Mouse (Mus musculus) hindbrain, embryonic 11.5 days (tissue): ENCODE data around the gene Rab6a. TPM values are rescaled to one million over a fixed set of nuclear protein-coding genes. Genes with fewer than 3 reads are reported as not detected.

Source experiments
- ATAC-seq: fragments of 200-750 bp; cut with Nextera tagmentation; 2 replicates; pipeline ENCODE4 v1.8.0; 2017; ENCODE audit warnings: mild to moderate bottlenecking, moderate TSS enrichment, moderate library complexity; ENCODE audit not compliant: low FRiP score
- DNase-seq: peaks from one replicate; pipeline ENCODE4 v3.0.0-alpha.2; 2015; ENCODE audit warnings: low spot score
- H3K27ac ChIP-seq: fragments of 300-500 bp; sonication (generic); 2 replicates; pipeline ENCODE4 v1.5.1; 2014; ENCODE audit warnings: mild to moderate bottlenecking, low read depth, low read length
- H3K27me3 ChIP-seq: fragments of 300-500 bp; sonication (generic); 2 replicates; pipeline ENCODE4 v1.6.1; 2014; ENCODE audit warnings: mild to moderate bottlenecking, low read length, moderate library complexity, mixed read lengths; ENCODE audit not compliant: control insufficient read depth, insufficient read depth
- H3K36me3 ChIP-seq: fragments of 300-500 bp; sonication (generic); 2 replicates; pipeline ENCODE4 v1.6.1; 2014; ENCODE audit warnings: mild to moderate bottlenecking, low read length, moderate library complexity, mixed read lengths; ENCODE audit not compliant: control insufficient read depth, insufficient read depth
- H3K4me1 ChIP-seq: fragments of 300-500 bp; sonication (generic); replicated peaks from 2 replicates; pipeline ENCODE4 v1.6.1; 2014; ENCODE audit warnings: low read length, mixed read lengths; ENCODE audit not compliant: control insufficient read depth, insufficient read depth
- H3K4me2 ChIP-seq: fragments of 300-500 bp; sonication (generic); replicated peaks from 2 replicates; pipeline ENCODE4 v1.6.1; 2014; ENCODE audit warnings: mild to moderate bottlenecking, low read depth, low read length
- H3K4me3 ChIP-seq: fragments of 300-500 bp; sonication (generic); 2 replicates; pipeline ENCODE4 v1.5.1; 2014; ENCODE audit warnings: low read depth, low read length
- H3K9ac ChIP-seq: fragments of 300-500 bp; sonication (generic); 2 replicates; pipeline ENCODE4 v1.6.1; 2014; ENCODE audit warnings: low read depth, low read length
- H3K9me3 ChIP-seq: fragments of 300-500 bp; sonication (generic); 2 replicates; pipeline ENCODE4 v1.6.1; 2016; ENCODE audit warnings: low read length; ENCODE audit not compliant: control insufficient read depth
- WGBS: fragments of 180-500 bp; shearing (Covaris S2); extraction: QIAGEN DNeasy Blood & Tissue Kit; methylation state at CpG from one replicate; pipeline ENCODE4 v1.1.7; 2014; 5-methylcytosine and 5-hydroxymethylcytosine counted together
- polyA plus RNA-seq: library from polyadenylated mRNA; unstranded; fragments of >200 nt; fragmentation: Nextera tagmentation; extraction: Ambion mirVana; gene quantifications from 2 replicates; pipeline ENCODE4 v1.2.1, GENCODE M21; 2014

Gene Rab6a
- polyA plus RNA-seq, 1 experiment from 2014 or later = 192 TPM

DNA sequence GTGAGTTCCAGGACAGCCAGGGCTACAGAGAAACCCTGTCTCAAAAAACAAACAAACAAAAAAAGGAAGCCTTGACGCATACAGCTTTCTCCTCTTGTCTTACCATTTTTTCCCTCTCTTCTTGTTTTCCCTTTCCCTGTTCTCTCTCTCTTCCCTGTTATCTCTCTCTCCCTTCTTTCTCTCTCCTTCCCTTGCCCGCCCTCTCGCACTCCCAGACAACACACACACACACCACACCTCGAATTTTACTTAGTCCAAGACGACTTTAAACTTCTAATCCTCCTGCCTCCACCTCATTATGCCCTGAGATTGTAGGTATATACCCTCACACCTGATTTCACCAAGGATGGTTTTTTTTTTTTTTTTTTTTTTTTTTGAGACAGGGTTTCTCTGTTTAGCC lies 76.9 kb downstream of the Rab6a start:
- no peaks in the 10 kb centered on the region for H3K36me3 ChIP-seq
- ATAC-seq = no peak
- no peak for DNase-seq
- no peaks in the 10 kb centered on the region for H3K27me3 ChIP-seq
- H3K4me2 ChIP-seq = no peak overlapping the region
- no peak overlapping the region for H3K4me3 ChIP-seq
- no peaks in the 10 kb centered on the region for H3K4me1 ChIP-seq
- no peaks in the 10 kb centered on the region for H3K9me3 ChIP-seq
- H3K9ac ChIP-seq = no peak overlapping the region
- 68% methylated on average over 5 of the region's 5 CpGs for WGBS
- H3K27ac ChIP-seq = no peak overlapping the region

DNA sequence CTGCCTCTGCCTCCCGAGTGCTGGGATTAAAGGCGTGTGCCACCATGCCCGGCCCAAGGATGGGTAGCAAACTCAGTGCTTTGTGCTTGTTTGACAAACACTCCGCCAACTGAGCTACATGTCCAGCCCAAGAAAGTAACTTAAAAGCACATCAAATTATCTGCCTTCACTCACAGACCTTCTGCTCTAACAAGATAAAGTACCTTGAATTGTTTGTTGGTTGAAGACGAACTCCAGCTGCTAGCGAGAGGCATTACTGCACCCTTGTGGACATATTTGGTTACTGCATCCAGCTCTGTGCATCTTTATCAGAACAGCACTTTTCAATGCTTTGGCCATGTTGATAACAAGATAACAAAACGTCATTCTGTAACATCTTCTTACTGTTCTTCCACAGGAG lies 77.3 kb downstream of the Rab6a start:
- H3K4me3 ChIP-seq = no peak overlapping the region
- DNase-seq = peak; percentile 78
- 53% methylated on average over 7 of the region's 7 CpGs for WGBS
- H3K9me3 ChIP-seq = no peaks in the 10 kb centered on the region
- no peaks in the 10 kb centered on the region for H3K36me3 ChIP-seq
- no peak overlapping the region for H3K4me2 ChIP-seq
- H3K9ac ChIP-seq = no peak overlapping the region
- ATAC-seq = no peak
- H3K27me3 ChIP-seq = no peaks in the 10 kb centered on the region
- H3K27ac ChIP-seq = no peak overlapping the region
- H3K4me1 ChIP-seq = no peaks in the 10 kb centered on the region

DNA sequence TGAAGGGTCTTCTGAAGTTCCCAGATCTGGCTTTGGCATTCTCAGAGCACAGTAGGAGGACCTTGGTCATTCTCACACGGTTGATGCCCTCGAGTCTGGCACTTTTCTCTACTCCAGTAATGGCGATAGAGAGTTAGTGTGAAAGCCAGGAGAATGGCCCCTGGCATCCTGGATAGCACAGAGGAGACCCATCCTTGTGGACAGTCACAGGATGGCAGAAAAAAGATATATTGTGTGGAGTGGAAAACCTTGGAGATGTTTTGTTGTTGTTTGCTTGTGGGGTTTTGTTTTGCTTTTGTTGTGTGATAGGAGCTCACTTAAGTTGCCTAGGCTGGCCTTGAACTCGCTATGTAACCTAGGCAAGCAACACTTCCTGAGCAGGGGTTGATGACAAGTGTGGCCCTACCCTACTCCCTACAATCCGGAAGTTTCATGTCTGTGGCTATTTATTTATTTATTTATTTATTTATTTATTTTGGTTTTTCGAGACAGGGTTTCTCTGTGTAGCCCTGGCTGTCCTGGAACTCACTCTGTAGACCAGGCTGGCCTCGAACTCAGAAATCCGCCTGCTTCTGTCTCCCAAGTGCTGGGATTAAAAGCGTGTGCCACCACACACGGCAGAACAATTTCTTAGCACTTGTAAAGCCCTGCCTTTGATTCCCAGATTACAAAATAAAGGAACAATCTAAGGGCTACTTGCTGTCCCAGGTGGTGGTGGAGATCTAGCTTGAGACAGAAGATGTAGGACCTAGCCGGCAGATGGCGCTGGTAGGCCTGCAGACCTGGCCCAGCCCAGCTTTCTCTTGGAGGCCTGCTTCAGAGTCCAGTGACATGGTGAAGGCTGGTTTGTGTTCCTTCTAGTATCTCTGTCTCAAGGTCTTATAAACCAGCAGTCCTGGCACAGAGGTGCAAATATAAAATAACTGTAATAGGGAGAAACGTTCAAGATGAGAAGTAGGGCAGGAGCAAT lies 78.1 kb downstream of the Rab6a start:
- DNase-seq (peak; percentile 83), ATAC-seq (no peak)
- H3K4me1 ChIP-seq = no peaks in the 10 kb centered on the region
- H3K27ac ChIP-seq = no peak overlapping the region
- no peak overlapping the region for H3K4me3 ChIP-seq
- H3K9me3 ChIP-seq = no peaks in the 10 kb centered on the region
- H3K36me3 ChIP-seq = no peaks in the 10 kb centered on the region
- no peak overlapping the region for H3K4me2 ChIP-seq
- 43% methylated on average over 13 of the region's 13 CpGs for WGBS
- no peaks in the 10 kb centered on the region for H3K27me3 ChIP-seq
- H3K9ac ChIP-seq = no peak overlapping the region

DNA sequence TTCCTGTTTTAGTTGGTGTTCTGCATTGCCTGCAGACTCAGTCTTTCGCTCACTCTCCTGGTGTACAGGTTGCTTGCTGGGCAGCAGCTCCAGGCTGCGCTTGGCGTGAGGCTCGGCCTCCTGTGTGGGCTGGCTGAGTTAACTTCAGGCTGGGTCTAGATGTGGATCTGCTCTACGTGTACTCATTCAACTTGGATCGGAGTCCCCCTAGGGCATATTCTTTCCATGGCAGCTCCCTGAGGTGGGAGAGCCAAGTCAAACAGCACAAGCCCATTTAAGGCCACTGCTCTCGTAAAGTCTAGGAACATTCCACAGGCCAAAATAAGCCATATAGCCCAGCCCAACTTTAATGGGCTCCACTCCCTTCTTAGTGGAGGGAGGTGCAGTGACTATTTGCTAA lies 81.3 kb downstream of the Rab6a start:
- WGBS = 88% methylated on average over 7 of the region's 7 CpGs
- H3K27ac ChIP-seq = no peak overlapping the region
- H3K36me3 ChIP-seq = no peaks in the 10 kb centered on the region
- H3K9me3 ChIP-seq = no peaks in the 10 kb centered on the region
- H3K4me2 ChIP-seq = no peak overlapping the region
- H3K4me3 ChIP-seq = no peak overlapping the region
- DNase-seq (no peak), ATAC-seq (no peak)
- H3K9ac ChIP-seq = no peak overlapping the region
- H3K27me3 ChIP-seq = no peaks in the 10 kb centered on the region
- H3K4me1 ChIP-seq = no peaks in the 10 kb centered on the region

Other genes with a start within 250 kb of the Rab6a start
- 34.3 and 40.4 TPM in 2 replicates for gene C2cd3, start 235.2 kb upstream of the Rab6a start, polyA plus RNA-seq
- gene Ppme1, start 235.1 kb upstream of the Rab6a start, polyA plus RNA-seq = 99.9 and 112 TPM in 2 replicates
- not detected in 2 replicates for gene Ucp3, start 134.4 kb upstream of the Rab6a start, polyA plus RNA-seq
- gene Ucp2, start 114.1 kb upstream of the Rab6a start, polyA plus RNA-seq = 97.7 and 99.6 TPM in 2 replicates
- gene Dnajb13, start 92.5 kb upstream of the Rab6a start, polyA plus RNA-seq = 7.1 and 7.8 TPM in 2 replicates
- 20.6 and 22.8 TPM in 2 replicates for gene Coa4, start 70.3 kb upstream of the Rab6a start, polyA plus RNA-seq
- 62.9 and 73.1 TPM in 2 replicates for gene Mrpl48, start 891 bp downstream of the Rab6a start, polyA plus RNA-seq
- gene Plekhb1, start 55.0 kb downstream of the Rab6a start, polyA plus RNA-seq = 8.3 and 10.7 TPM in 2 replicates
- gene Fam168a, start 99.2 kb downstream of the Rab6a start, polyA plus RNA-seq = 36.8 and 48.4 TPM in 2 replicates